Comparison of ENCODE assay signal across 9 mouse cellular contexts in the genomic region with DNA sequence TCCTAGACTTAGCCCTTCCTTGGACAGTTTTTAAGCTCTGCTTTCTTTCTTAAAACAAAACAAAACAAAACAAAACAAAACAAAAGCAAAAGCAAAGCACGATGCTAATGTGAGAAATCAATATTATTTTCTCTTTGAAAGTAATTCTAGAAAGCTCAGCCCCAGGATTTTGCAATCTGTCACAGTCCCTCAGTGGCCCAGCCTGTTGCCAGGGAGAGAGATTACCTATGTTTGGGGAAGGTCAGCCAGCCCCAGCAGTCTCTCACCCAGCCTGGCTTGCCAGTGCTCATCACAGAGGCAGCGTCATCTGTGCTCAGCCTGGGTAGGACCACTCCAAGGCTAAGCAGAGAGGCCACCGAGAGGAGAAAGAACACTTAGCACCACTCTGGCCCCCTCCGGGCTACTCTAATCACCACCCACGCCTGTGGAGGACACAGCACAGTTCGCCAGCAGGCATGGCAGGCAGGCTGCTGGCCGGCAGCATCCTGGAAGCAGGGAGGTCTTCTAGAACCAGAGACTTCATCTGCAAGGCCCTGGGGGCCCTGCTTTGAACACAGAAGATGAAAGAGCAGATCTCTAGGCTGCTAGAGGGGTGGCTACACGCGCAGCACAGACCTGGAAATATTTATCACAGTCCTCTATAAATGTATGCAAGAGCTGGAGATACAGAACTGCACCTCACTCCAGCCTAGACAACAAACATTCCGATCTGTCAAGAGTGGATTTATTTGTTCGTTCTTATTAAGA. TPM values are rescaled to one million over a fixed set of nuclear protein-coding genes. Genes with fewer than 3 reads are reported as not detected.
DNase-seq lines count a peak whose midpoint lies in the region; ATAC-seq and TF ChIP-seq lines count a peak whose summit lies in the region.
"Had no signal": no experiment of that assay in that cellular context is flagged by ENCODE, and none has a peak within 500 bp of the region (broad histone marks: within the 10 kb centered on the region; RNA-seq: fewer than 3 reads in every experiment).

No protein-coding gene starts in this region.

- H3K9ac ChIP-seq in liver, adult 2 months (ENCODE audit: low read depth, low read length) = no peak overlapping the region
- no peak overlapping the region for H3K9ac ChIP-seq in liver, embryonic 11.5 days (ENCODE audit: low read depth, low read length)
- H3K9ac ChIP-seq in hindbrain, embryonic 13.5 days = no peak overlapping the region; the same call in 1 of the 2 replicates
- no peak overlapping the region for H3K9ac ChIP-seq in neural tube, embryonic 15.5 days (replicated peaks)

- H3K79me2 ChIP-seq in liver, adult 2 months (ENCODE audit: control insufficient read depth, insufficient read depth, low read length) = no peaks in the 10 kb centered on the region

- no peak for TF ChIP-seq CTCF in liver, adult 2 months (IDR thresholded peaks at IDR 0.05; ENCODE audit: low read depth, low read length)

- H3K27me3 ChIP-seq in liver, adult 2 months (ENCODE audit: control insufficient read depth, insufficient read depth, low read length) = no peaks in the 10 kb centered on the region
- H3K27me3 ChIP-seq in liver, embryonic 11.5 days (replicated peaks; ENCODE audit: control insufficient read depth, insufficient read depth, low read length) = no peaks in the 10 kb centered on the region
- H3K27me3 ChIP-seq in hindbrain, embryonic 13.5 days = no peaks in the 10 kb centered on the region
- H3K27me3 ChIP-seq in neural tube, embryonic 15.5 days (replicated peaks) = no peaks in the 10 kb centered on the region

- 29% methylated on average over 11 of the region's 11 CpGs for WGBS in liver, adult 2 months
- WGBS in liver, embryonic 11.5 days = 32% methylated on average over 11 of the region's 11 CpGs
- 24% methylated on average over 11 of the region's 11 CpGs for WGBS in hindbrain, embryonic 13.5 days
- 39% methylated on average over 11 of the region's 11 CpGs for WGBS in neural tube, embryonic 15.5 days

- no peak overlapping the region for H3K4me2 ChIP-seq in liver, embryonic 11.5 days
- H3K4me2 ChIP-seq in hindbrain, embryonic 13.5 days = peak overlapping the region; percentile 32; the same call in 1 of the 2 replicates
- H3K4me2 ChIP-seq in neural tube, embryonic 15.5 days = peak overlapping the region; percentile 9; the same call in 1 of the 2 replicates

- H3K27ac ChIP-seq in liver, adult 2 months (replicated peaks; ENCODE audit: insufficient read depth, low read depth, low read length) = no peak overlapping the region
- H3K27ac ChIP-seq in liver, embryonic 11.5 days (ENCODE audit: low read depth, low read length) = no peak overlapping the region
- peak overlapping the region; percentile 69 for H3K27ac ChIP-seq in hindbrain, embryonic 13.5 days
- H3K27ac ChIP-seq in neural tube, embryonic 15.5 days (replicated peaks) = no peak overlapping the region

- no peaks in the 10 kb centered on the region for H3K36me3 ChIP-seq in liver, adult 2 months (ENCODE audit: control insufficient read depth, insufficient read depth, low read length)
- no peaks in the 10 kb centered on the region for H3K36me3 ChIP-seq in liver, embryonic 11.5 days (ENCODE audit: control insufficient read depth, insufficient read depth, low read length)
- no peaks in the 10 kb centered on the region for H3K36me3 ChIP-seq in hindbrain, embryonic 13.5 days
- no peaks in the 10 kb centered on the region for H3K36me3 ChIP-seq in neural tube, embryonic 15.5 days
- H3K36me3 ChIP-seq: G1E had no signal

- peak overlapping the region; percentile 12; the same call in 1 of the 2 replicates for H3K4me3 ChIP-seq in liver, adult 2 months (ENCODE audit: insufficient read depth, low read depth, low read length)
- no peak overlapping the region for H3K4me3 ChIP-seq in liver, embryonic 11.5 days (ENCODE audit: low read depth, low read length)
- no peak overlapping the region for H3K4me3 ChIP-seq in hindbrain, embryonic 13.5 days
- no peak overlapping the region for H3K4me3 ChIP-seq in neural tube, embryonic 15.5 days (replicated peaks)

- TF ChIP-seq POLR2A in liver, adult 2 months (IDR thresholded peaks at IDR 0.05; ENCODE audit: extremely low read depth, insufficient read depth, low read length) = no peak

- no peaks in the 10 kb centered on the region for H3K4me1 ChIP-seq in liver, adult 2 months (ENCODE audit: control insufficient read depth, insufficient read depth, low read length)
- no peaks in the 10 kb centered on the region for H3K4me1 ChIP-seq in liver, embryonic 11.5 days (replicated peaks; ENCODE audit: control insufficient read depth, insufficient read depth, low read length)
- peaks cover 18% of the 10 kb centered on the region for H3K4me1 ChIP-seq in hindbrain, embryonic 13.5 days (replicated peaks)
- peaks cover 15% of the 10 kb centered on the region for H3K4me1 ChIP-seq in neural tube, embryonic 15.5 days

- intact Hi-C loops in left cerebral cortex, postnatal 36 days (cut with DNase I) = no loop called here

- ATAC-seq in liver, embryonic 11.5 days (replicated peaks; ENCODE audit: low FRiP score) = no peak
- peak; percentile 65 for ATAC-seq in hindbrain, embryonic 13.5 days (ENCODE audit: low FRiP score)
- ATAC-seq in neural tube, embryonic 15.5 days (ENCODE audit: low FRiP score) = peak; percentile 55; the same call in 1 of the 2 replicates
- ATAC-seq in inflammation-experienced regulatory T-cells, adult 6 months = no peak

- peak; percentile 82 for DNase-seq in liver, adult 2 months (ENCODE audit: extremely low read depth, low read depth, low spot score)
- no peak for DNase-seq in liver, embryonic 11.5 days (ENCODE audit: low spot score)
- peak; percentile 39 for DNase-seq in embryo, embryonic 10.5 days (ENCODE audit: low spot score)
- DNase-seq in kidney, postnatal 4 days = no peak
- DNase-seq in left cerebral cortex, postnatal 36 days (ENCODE audit: low spot score in 2 of 2) = no peak

- no peaks in the 10 kb centered on the region for H3K9me3 ChIP-seq in liver, embryonic 11.5 days (ENCODE audit: control insufficient read depth, low read length)
- no peaks in the 10 kb centered on the region for H3K9me3 ChIP-seq in hindbrain, embryonic 13.5 days
- no peaks in the 10 kb centered on the region for H3K9me3 ChIP-seq in neural tube, embryonic 15.5 days (replicated peaks)
- H3K9me3 ChIP-seq: G1E had no signal

RNA-seq across cellular contexts. Expression of a gene that starts 14.6 kb away (rescaled TPM):
- 0.46 and 0.81 TPM in 2 replicates for total RNA-seq in liver, adult 2 months (2014; rRNA removed)
- 1.3 and 1.6 TPM in 2 replicates for polyA plus RNA-seq in liver, adult 2 months (2012; rRNA removed)
- polyA plus RNA-seq in liver, embryonic 11.5 days (2014; fragmentation: Nextera tagmentation; extraction: Ambion mirVana) = 0.48 and 0.52 TPM in 2 replicates
- 5.0 and 5.6 TPM in 2 replicates for polyA plus RNA-seq in hindbrain, embryonic 13.5 days (2015; fragmentation: Nextera tagmentation; extraction: Ambion mirVana)
- 5.1 and 6.1 TPM in 2 replicates for polyA plus RNA-seq in neural tube, embryonic 15.5 days (2015; fragmentation: Nextera tagmentation; extraction: Ambion mirVana)
- 100 to 1,000 TPM; 123 to 144 TPM for total RNA-seq in left cerebral cortex, postnatal 36 days (2021)
- polyA plus RNA-seq in inflammation-experienced regulatory T-cells, adult 6 months (2017; shearing (Covaris generic)) = under 1 TPM; 0.04 to 0.33 (median 0.10) TPM
- polyA plus RNA-seq: G1E had no signal

Comparison
In these comparisons a context has a peak if more than half of its experiments do, and no peak if none do; other contexts are left out.
1. DNase-seq: peak in liver, adult 2 months (single experiment) and embryo, embryonic 10.5 days (single experiment); none in liver, embryonic 11.5 days (single experiment), kidney, postnatal 4 days (0 of 2) and left cerebral cortex, postnatal 36 days (0 of 2).
2. ATAC-seq: peak in hindbrain, embryonic 13.5 days (single experiment) and neural tube, embryonic 15.5 days (single experiment); none in liver, embryonic 11.5 days (single experiment) and inflammation-experienced regulatory T-cells, adult 6 months (single experiment).